Mouse (Mus musculus) hindlimb bud, embryonic 11.5 days (tissue): ENCODE results near the gene Mpv17l2.

Source experiments
- DNase-seq: peaks from one replicate; pipeline ENCODE4 v3.0.0-alpha.2; 2012; ENCODE audit warnings: low read depth, low spot score; ENCODE audit errors: extremely low spot score

Gene Mpv17l2

DNA sequence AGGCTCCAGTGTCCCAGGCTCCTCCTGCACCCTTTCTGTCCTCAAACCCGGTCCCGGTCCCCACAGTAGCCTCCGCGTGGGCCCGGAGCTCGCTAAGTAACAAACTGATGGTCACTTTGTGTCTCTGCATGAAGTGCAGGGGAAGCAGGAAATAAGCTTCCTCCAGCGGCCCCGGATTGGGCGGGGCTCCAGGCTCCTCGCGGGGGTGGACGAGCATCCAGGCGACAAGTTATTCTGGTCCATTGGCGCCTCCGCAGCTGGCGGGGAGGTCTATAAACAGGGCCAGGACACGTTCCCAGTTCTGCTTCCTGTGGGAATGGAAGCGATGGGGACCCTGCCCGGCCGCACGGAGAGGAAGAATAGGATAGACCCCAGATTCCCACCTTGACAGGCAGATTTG lies 7.6 kb downstream of the Mpv17l2 start:
- DNase-seq = no peak

DNA sequence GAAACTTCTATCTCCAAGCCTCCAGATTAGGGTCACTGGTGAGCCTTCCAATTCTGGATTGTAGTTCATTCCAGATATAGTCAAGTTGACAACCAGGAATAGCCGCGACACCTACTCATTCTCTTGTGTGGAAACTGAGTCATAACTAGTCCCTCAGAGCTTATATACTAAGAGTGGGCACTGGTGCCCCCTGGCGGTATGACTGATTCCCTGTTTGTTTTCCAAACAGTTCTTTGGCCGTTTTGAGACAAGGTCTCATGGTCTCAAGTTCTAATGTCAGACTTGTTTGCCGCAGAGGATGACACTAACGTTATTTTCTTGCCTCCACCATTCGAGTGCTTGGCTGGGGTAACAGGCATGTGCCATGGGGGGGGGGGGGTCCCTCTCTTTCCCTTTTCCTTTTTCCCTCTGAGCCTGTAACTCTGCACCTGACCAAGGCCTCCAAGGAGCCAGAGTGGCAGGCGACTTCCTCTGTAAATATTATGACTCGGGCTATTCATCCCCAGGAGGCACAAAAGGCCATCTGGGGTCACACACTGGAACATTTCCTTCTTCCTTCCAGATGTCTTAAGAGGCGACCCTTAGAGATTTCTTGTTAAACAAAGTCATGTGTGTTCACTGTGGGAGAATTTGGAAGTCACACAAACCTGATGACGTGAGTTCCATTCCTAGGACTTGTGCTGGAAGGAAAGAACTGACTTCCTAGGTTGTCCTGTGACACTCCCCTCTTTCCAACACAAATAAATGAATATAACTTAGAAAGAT lies 8.6 kb downstream of the Mpv17l2 start:
- no peak for DNase-seq

DNA sequence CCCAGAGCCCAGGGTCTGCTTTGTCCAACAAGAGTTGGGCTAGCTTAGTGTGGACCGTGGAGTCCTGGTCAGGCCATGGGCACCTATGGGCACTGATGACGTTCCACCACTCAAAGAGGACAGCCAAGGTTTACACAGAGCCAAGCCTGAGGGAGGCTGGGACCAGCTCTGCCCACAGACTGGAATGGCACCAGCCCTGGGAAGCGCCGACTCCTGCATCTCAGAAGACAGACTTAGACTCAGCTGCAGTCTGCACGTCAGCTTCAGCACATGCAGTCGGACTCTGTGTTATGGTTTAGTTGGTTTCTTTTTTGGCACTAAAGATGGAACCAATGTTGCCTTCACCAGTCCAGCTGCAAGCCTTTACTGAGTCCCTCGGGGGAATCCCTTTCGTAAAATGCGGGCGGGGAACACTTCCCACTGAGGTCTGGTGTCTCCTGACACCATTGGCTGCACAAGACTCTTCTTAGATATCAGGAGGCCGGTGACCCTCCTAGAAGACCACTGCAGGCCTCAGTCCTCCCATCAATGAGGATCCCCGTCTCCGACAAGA lies 10.5 kb downstream of the Mpv17l2 start:
- DNase-seq = no peak

DNA sequence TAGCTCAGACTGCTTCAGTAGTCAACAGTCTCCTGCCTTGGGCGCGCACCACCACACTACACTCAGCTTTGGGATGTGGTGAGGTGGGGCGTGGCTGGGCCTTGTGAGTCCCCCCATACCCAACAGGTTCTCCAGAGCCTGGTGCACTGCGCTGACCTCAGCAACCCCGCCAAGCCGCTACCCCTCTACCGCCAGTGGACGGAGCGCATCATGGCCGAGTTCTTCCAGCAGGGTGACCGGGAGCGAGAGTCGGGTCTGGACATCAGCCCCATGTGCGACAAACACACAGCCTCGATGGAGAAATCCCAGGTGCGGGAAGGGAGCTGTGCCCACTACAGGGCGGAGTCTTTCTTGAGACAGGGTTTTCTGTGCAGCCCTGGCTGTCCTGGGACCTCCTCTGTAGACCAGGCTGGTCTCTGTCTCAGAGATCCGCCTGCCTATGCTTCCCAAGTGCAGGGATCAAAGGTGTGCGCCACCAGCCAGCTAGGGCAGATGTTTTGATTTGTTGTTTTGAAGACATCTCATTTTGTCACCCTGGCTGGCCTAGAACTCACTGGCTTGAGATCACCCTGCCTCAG lies 11.6 kb downstream of the Mpv17l2 start:
- no peak for DNase-seq

DNA sequence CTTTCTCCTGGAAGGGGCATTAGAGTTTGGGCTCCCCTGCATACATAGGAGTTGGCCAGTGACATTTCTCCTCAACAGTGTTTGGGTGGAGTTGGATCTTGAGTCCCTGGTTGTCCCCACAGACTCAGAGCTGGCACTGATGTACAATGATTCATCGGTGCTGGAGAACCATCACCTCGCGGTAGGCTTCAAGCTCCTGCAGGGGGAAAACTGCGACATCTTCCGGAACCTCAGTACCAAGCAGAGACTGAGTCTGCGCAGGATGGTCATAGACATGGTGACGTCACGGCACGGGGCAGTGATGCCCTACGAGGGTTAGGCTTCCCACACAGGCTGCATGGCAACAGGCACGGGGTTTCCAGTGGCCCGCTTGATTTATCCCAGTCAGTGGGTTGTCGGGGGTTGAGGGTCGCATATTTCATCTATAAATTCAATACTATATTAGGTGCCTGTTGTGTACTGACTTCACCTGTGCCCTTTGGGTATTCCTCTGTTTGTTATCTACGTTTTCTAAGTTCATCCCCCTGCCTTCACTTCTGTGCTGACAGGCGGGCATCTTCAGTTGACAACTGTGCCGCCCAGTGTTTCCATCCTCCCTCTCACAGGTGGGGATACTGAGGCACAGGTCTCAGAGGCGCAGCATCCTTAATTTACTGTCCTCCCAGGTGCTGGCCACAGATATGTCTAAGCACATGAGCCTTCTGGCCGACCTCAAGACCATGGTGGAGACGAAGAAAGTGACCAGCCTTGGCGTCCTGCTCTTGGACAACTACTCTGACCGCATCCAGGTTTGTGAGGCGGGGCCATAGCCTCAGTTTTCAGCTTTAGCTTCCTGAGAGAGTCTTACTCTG lies 12.3 kb downstream of the Mpv17l2 start:
- no peak for DNase-seq

DNA sequence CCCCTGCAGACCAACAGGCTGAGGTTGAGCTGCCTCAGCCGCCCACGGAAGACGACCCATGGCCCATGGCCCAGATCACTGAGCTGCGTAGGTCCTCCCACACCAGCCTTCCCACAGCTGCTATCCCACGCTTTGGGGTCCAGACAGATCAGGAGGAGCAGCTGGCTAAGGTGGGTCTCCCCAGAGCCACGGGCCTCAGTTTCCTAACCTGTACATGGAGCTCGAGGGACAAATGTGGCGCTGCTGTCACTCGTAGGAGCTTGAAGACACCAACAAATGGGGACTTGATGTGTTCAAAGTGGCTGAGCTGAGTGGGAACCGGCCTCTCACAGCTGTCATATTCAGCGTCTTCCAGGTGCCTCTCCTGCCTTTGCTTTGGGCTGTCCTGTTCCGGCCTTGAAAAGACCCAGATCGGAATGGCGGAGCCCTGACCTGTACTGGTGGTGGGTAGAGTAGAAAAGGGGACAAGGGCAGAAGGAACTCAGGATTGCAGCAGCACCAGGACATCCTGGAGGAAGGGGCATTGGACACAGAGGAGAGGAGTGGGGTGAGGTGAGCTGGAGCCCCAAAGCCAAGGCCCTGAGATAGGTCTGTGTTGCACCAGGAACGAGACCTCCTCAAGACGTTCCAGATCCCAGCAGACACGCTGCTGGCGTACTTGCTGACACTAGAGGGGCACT lies 13.4 kb downstream of the Mpv17l2 start:
- no peak for DNase-seq

DNA sequence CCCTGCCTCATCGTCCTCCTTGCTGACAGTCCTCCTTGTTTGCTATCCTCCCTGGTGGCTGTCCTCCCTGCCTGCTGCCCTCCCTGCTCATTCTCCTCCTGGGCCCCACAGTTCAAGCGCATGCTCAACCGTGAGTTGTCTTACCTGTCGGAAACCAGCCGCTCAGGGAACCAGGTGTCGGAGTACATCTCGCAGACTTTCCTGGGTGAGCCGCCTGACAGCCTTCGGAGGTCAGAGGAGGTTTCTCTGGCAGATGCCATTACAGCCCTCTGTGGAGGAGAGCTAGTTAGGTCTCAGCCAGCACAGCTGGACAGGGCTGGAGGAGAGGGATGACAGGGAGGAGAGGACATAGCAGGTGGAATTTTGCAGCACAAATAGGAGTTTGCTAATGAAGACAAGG lies 14.1 kb downstream of the Mpv17l2 start:
- no peak for DNase-seq

DNA sequence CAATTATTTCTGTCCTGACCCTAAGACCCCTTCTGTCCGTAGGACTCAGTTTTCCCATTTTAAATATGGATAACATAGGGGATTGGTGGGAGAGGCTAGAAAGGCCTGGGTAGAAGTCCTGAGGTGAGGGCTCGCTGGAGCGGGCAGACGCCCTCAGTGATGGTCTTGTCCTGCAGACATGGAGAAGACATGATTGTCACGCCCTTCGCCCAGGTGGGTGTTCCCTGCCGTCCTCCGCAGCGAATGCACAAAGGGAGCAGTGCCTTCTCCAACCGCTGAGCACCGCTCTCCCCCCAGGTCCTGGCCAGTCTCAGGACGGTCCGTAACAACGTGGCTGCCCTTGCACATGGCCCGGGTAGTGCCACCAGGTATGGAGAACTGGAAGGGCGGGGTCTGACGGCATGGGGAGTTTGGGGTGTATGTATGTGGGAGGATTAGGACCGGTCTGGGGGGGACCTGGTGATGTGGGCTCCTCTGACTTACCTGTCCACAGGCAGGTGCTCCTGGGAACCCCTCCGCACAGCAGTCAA lies 15.0 kb downstream of the Mpv17l2 start:
- no peak for DNase-seq

DNA sequence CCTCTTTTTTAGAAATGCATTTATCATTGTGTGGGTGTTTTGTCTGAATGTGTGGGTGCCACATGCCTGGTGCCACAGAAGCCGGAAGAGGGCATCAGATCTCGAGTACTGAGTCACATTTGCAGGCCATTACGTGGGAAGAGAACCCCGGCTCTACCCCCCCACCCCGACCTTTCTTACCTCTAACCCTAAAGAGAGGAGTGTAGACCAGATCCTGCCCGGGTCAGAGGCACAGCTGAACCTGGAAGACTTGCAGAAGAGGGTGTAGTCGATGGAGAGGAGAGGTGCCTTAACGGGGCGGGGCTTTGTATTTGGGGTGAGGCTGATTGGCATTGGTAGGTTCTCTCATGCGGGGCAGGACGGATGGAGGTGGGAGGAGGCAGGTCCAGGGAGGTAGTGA lies 15.9 kb downstream of the Mpv17l2 start:
- DNase-seq = no peak

DNA sequence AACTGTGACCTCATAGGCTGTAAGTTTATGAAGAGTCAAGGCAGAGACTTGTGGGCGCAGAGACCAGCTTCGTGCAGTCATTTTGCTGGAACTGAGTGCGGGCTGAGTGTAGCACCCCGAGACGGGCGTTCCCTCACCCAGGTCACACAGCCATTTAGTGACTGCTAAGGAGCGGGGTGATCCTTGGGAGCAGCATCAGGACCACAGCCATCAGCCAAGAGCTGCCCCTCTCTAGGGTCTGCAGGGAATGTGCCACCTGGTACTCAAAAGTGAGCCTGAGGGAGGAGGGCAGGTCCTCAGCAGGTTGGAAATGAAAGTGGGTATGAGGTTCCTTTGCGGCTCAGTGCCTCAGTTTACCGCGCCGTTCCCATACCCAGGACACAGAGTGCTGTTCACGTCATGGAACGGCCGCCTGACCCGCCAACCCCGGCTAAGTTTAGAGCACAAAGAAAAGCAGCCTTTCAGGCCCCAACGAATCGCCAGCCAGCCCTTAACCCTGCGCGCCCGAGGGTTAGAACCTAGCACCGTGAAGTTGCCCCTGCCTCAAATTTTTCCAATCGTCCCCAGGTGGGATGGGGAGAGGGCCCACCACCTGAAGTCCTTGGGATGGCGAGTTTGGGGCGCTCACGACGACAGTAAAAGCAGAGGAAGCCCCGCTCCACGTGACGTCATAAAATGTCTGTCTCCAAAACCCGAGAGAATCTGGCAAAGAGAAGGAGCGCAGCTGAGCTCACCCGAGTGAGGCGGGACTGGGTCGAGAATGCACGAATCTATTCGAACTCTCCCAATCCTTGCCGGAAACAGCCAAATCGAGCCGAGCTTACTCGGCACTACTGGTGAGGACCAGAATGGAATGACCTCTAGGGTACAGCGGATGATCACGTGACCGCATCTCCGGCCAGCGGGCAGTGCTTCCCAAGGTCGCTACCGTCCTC lies 16.8 kb downstream of the Mpv17l2 start:
- DNase-seq = no peak

DNA sequence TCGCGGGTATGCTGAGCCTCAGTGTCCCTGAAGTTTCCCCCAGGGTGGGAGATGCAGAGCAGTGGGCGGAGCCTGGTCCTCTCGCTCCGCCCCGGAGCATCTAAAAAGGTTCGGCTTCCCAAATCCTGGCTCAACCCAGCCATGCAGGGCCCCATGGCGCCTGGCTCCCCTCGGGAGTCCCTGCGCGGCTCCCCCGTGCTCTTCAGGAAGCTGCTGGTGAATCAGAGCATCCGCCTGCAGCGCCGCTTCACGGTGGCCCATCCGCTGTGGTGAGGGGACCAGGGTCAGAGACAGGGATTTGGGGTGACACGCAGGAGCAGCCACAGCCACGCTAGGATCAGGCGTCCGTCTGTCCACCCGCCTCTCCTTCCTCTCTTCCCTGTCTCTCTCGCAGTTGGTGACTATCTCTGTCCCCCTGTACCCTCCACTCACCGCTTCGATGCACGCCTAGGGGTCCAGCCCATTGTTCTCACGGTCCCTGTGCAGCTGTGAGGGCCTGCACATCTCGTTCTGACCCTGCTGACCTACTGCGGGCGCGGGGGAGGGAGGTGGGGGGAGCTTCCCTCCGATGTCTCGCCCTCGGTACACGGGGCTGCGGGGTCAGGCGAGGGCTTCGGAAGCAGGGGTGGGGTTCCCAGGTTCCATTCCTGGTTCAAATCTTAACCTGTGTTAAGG lies 17.6 kb downstream of the Mpv17l2 start:
- DNase-seq = no peak

DNA sequence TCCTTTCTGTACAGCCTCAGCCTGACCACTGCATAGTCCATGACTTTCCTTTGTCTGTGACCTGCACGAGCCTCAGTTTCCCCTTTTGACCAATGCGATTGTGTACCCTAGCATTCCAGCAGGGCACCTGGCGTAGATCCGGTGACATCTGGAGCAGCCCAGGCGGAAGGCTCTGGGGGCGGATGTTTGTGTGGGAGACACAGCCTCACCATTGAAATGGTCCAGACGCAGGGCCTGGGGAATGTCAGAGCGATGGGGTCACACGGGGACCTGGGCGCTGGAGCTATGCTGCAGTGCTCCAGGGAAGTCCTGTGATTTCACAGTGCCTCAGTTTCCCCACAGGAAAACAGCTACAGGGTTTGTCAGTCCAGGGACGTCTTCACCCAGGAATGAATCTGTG lies 18.6 kb downstream of the Mpv17l2 start:
- no peak for DNase-seq

DNA sequence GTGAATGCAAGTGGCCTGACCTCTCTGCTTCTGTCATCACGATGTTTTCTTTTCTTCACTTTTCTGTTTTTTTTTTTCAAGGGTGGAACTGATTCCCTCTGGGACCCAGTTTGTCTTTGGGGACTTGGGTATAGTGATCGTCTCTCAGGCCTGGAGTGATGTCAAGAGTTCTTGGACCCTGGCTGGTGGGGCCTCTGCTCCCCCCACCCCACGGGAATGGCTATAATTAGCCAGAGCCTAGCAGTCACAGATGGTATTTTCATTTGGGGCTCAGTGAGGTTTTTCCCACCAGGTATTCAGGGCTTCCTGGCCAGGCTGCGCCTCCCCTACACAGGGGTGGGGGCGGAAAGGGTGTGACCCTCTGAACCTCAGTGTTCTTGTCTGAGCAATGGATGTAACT lies 19.1 kb downstream of the Mpv17l2 start:
- no peak for DNase-seq

DNA sequence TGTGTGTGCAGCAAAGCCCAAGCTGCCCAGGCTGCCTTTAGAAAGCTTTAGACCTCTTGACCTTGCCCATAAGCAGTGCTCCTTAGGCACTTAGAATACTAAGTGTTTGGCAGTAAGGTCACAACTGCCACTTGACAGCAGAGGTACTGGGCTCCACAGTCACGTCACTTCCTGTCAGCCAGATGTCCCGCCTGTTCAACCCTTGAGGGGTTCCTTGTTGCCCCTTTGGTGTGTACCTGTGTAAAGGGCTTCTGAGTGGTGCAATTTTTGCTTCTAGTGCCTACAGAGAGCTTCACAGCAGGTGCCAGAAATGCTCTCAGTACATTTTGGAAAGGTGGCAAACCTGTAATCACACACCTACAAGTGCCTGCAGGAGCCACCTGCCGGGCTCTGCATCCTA lies 22.5 kb downstream of the Mpv17l2 start:
- DNase-seq = no peak

DNA sequence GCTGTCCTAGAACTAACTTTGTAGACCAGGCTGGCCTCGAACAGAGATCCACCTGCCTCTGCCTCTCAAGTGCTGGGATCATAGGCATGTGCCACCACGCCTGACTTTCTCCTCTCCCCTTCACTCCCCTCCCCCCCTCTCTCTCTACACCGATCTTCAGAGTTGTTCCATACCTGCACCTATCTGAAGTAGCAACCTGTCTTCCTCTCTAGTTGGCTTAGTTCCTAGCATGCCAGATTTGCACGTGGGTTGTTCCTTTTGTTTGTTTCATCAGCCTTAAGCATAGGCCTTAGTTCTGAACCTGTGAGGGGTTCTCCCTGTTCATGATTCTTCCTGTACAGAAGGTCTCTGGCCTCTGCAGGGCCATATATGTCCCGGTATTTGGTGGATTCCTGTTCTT lies 23.0 kb downstream of the Mpv17l2 start:
- no peak for DNase-seq

DNA sequence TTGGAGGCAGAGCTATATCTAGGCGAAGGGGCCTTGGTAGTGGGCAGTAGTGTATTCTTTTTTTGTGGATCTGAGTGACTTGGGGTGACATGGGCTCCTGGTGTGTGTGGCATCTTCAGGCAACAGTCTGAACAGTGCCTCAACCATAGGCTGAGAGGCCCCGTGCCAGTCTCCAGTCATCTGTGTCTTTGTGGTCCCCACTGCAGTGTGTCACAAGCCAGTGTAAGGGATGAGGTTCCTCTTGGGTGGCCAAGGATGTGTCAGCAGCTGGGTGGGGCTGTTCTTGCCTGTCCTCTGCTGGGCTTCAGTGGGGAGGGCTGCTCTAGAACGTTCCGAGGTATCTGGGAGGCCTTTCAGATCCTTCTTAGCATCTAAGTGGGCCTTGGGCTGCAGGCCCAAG lies 29.8 kb downstream of the Mpv17l2 start:
- DNase-seq = no peak

DNA sequence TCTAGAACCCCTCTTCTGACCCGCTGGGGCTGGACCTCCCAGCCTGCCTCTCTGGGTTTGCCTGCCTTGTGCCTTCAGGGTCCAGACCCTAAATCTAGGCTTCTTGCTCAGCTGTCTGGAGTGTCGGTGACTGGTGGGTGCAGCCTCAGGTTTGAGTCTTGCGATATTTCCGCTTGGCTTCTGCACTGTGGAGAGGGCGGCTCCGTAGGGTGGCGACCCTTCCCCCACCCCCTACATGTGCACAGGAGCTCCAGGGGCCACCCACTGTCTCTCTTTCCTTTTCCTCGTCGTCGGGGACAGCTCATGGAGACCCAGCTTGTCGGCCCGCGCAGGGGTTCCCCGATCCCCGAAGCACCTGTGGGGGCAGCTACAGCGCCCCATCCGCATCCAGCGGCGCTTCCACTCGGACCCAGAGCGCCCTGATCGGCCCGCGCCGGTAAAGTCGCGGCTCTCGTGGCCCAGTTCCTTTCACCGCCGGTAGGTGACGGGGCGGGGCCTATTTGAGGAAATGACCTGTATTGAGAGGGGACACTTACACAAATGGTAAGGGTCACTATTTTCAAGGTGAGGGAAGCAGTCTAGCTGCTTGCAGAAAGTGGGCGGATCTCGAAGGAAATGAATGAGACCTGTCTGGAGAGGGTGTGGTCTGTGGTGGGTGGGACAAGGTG lies 30.8 kb downstream of the Mpv17l2 start:
- no peak for DNase-seq

DNA sequence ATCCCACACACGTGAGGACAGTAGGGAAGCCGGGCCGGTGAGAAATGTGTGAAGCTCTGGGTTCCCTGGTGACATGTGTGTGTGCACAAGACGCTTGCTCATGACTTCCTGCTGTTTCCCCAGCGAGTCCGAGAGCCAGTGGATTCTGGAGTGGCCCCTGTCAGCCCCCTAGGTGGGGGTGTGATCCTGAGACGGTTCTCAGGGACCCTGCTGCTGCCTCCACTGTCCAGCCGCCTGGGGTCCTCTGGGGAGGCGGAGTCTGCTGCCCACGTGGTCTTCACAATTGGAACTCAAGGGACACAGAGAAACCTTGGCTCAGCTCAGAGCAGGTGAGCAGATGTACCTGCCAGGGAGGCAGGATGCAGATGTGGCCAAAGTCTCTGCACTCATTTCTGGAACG lies 34.0 kb downstream of the Mpv17l2 start:
- no peak for DNase-seq
